Mouse (Mus musculus) limb, embryonic 14.5 days (tissue): Measurements from ENCODE around the gene Camta2. TPM values are rescaled to one million over a fixed set of nuclear protein-coding genes. Genes with fewer than 3 reads are reported as not detected.

ENCODE experiments used
- ATAC-seq: fragments of 200-750 bp; cut with Nextera tagmentation; 2 replicates; pipeline ENCODE4 v1.8.0; 2017; ENCODE audit warnings: low read depth, moderate number of reproducible peaks, moderate TSS enrichment; ENCODE audit not compliant: low FRiP score
- DNase-seq: peaks from one replicate; pipeline ENCODE4 v3.0.0-alpha.2; 2015; ENCODE audit warnings: low spot score
- H3K27ac ChIP-seq: fragments of 300-500 bp; sonication (generic); replicated peaks from 2 replicates; pipeline ENCODE4 v1.5.1; 2014; ENCODE audit warnings: low read depth, mild to moderate bottlenecking, low read length, moderate library complexity, mixed read lengths
- H3K27me3 ChIP-seq: fragments of 300-500 bp; sonication (generic); 2 replicates; pipeline ENCODE4 v1.6.1; 2014; ENCODE audit warnings: low read length, mixed read lengths; ENCODE audit not compliant: control insufficient read depth, insufficient read depth
- H3K36me3 ChIP-seq: fragments of 300-500 bp; sonication (generic); 2 replicates; pipeline ENCODE4 v1.6.1; 2014; ENCODE audit warnings: mild to moderate bottlenecking, low read length, moderate library complexity, mixed read lengths; ENCODE audit not compliant: control insufficient read depth, insufficient read depth
- H3K4me1 ChIP-seq: fragments of 300-500 bp; sonication (generic); 2 replicates; pipeline ENCODE4 v1.6.1; 2014; ENCODE audit warnings: antibody characterized with exemption, low read length, mixed read lengths; ENCODE audit not compliant: control insufficient read depth, insufficient read depth
- H3K4me2 ChIP-seq: fragments of 300-500 bp; sonication (generic); replicated peaks from 2 replicates; pipeline ENCODE4 v1.6.1; 2014; ENCODE audit warnings: low read depth, mild to moderate bottlenecking, low read length, moderate library complexity; ENCODE audit not compliant: severe bottlenecking
- H3K4me3 ChIP-seq: fragments of 300-500 bp; sonication (generic); replicated peaks from 2 replicates; pipeline ENCODE4 v1.5.1; 2014; ENCODE audit warnings: low read length
- H3K9ac ChIP-seq: fragments of 300-500 bp; sonication (generic); 2 replicates; pipeline ENCODE4 v1.6.1; 2014; ENCODE audit warnings: mild to moderate bottlenecking, low read depth, low read length, moderate library complexity; ENCODE audit not compliant: severe bottlenecking
- H3K9me3 ChIP-seq: fragments of 300-500 bp; sonication (generic); 2 replicates; pipeline ENCODE4 v1.6.1; 2016; ENCODE audit warnings: low read length; ENCODE audit not compliant: control insufficient read depth
- POLR2A ChIP-seq: fragments of 200-500 bp; IDR thresholded peaks from 2 replicates; pipeline ENCODE4 v1.8.0; 2012; ENCODE audit warnings: inconsistent platforms, mild to moderate bottlenecking, moderate library complexity, borderline replicate concordance; ENCODE audit not compliant: insufficient read depth, insufficient read length; ENCODE audit errors: extremely low read depth
- WGBS: fragments of 180-500 bp; shearing (Covaris S2); extraction: QIAGEN DNeasy Blood & Tissue Kit; methylation state at CpG from one replicate; pipeline ENCODE4 v1.1.7; 2014; 5-methylcytosine and 5-hydroxymethylcytosine counted together
- polyA plus RNA-seq, 2 experiments: library from polyadenylated mRNA; depleted of rRNA in 1 of 2; stranded (reverse) in 1 of 2; unstranded in 1 of 2; fragments of >200 nt; fragmentation: Nextera tagmentation in 1 of 2; extraction: Ambion mirVana in 1 of 2; gene quantifications; 2 replicates each; pipeline versions ENCODE4 v1.2.1 to v1.2.3; 2012 to 2014

Gene Camta2
- polyA plus RNA-seq, 2 experiments = 14.4 to 20.3 TPM

- Histone ChIP-seq H3K4me3 (no peak overlapping the region), H3K4me2 (no peak overlapping the region)
- DNase-seq = no peak
Measured at GRCm38 (mm10) chr11:70658521-70658920, 29.4 kb downstream of the Camta2 start.

DNA sequence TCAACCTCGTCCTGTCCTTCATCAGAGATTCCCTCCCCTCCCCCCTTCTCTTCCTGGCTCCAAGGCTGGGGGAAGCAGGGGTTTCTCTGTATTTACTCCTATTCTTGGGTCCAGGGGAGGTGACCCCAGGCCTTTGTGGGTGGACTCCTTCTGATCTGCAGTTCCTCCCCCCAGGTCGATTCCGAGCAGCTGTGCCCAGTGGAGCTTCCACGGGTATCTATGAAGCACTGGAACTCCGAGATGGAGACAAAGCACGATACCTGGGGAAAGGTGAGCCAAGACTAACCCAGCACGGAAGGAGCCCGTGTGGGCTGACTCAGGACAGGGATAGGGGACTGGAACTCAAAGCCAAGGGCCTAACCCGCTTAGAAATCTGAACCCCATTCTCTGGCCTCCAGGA, 29.9 kb downstream of the Camta2 start:
- no peak for TF ChIP-seq POLR2A
- Histone ChIP-seq H3K27ac (no peak overlapping the region), H3K4me2 (0 out of 2 replicates have a peak overlapping the region, but pooled peaks have one; percentile 97), H3K36me3 (peaks cover 20% of the 10 kb centered on the region), H3K9ac (0 out of 2 replicates have a peak overlapping the region, but pooled peaks have one; percentile 5), H3K9me3 (no peaks in the 10 kb centered on the region), H3K27me3 (no peaks in the 10 kb centered on the region), H3K4me1 (peaks cover 19% of the 10 kb centered on the region), H3K4me3 (no peak overlapping the region)
- WGBS = 59% methylated on average over 9 of the region's 9 CpGs
- no peak for DNase-seq
- ATAC-seq = no peak

More at GRCm38 (mm10) chr11:70658521-70658920, 29.4 kb downstream of the Camta2 start:
- no peak for ATAC-seq
- WGBS = 72% methylated on average over 5 of the region's 5 CpGs
- H3K9ac ChIP-seq = no peak overlapping the region
- no peaks in the 10 kb centered on the region for H3K9me3 ChIP-seq
- H3K27ac ChIP-seq = no peak overlapping the region
- H3K36me3 ChIP-seq = peaks cover 24% of the 10 kb centered on the region
- H3K27me3 ChIP-seq = no peaks in the 10 kb centered on the region
- no peak for TF ChIP-seq POLR2A
- H3K4me1 ChIP-seq = peaks cover 19% of the 10 kb centered on the region

DNA sequence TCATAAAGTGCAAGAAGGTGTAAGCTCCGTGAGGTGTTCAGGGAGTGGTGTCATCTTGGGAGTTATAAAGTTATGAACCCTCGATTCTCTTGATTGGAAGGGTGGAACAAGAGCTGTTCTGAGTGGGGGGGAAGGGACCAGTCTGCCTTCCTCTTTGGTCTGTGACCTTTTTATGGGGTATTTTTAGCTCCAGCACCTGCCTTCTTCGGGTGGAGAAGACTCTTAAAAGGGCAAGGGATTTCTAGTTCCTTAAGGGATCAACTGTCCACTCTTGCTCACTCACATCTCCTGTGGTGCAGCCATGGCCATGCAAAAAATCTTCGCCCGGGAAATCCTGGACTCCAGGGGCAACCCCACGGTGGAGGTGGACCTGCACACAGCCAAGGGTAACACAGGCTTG, 30.3 kb downstream of the Camta2 start:
- no peak for TF ChIP-seq POLR2A
- H3K9ac ChIP-seq = 0 out of 2 replicates have a peak overlapping the region, but pooled peaks have one; percentile 5
- no peaks in the 10 kb centered on the region for H3K27me3 ChIP-seq
- peaks cover 20% of the 10 kb centered on the region for H3K36me3 ChIP-seq
- peak overlapping the region; percentile 97; the same call in 1 of the 2 replicates for H3K4me2 ChIP-seq
- H3K27ac ChIP-seq = peak overlapping the region; percentile 97; the same call in 1 of the 2 replicates
- peaks cover 22% of the 10 kb centered on the region for H3K4me1 ChIP-seq
- no peak overlapping the region for H3K4me3 ChIP-seq
- DNase-seq (no peak), ATAC-seq (no peak)
- H3K9me3 ChIP-seq = no peaks in the 10 kb centered on the region
- 45% methylated on average over 6 of the region's 6 CpGs for WGBS

DNA sequence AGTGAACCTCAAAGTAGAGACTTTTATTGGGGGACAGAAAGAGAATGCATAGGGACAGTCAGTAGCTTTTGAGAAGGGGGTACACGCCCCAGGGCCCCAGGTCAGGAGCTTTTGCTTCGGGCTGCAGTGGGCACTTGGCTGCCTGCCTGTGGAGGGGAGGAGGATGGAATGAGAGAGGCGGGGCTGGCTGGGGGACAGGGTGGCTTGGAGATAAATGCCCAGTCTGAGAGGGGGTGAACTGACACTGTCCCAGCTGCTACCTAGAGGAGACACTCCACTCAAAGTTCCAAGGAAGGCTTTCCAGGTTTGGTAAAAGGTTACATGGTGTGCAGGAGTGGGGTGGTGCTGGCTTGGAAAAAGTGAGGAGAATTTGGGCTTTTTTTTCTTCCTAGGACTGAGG, 30.9 kb downstream of the Camta2 start, which contains the start of gene Eno3:
Eno3 (plus strand) TSS at position 239 of the 400 bp plus-strand sequence.
- Histone ChIP-seq H3K36me3 (peaks cover 20% of the 10 kb centered on the region), H3K4me1 (peaks cover 23% of the 10 kb centered on the region), H3K4me3 (peak within 1 kb of the TSS; percentile 100), H3K4me2 (peak within 1 kb of the TSS; percentile 97), H3K27me3 (no peaks in the 10 kb centered on the region), H3K9me3 (no peaks in the 10 kb centered on the region), H3K27ac (peak within 1 kb of the TSS; percentile 97), H3K9ac (peak within 1 kb of the TSS; percentile 96)
- ATAC-seq (no peak), DNase-seq (peak; percentile 20)
- no peak for TF ChIP-seq POLR2A
- WGBS = 14% methylated on average over 3 of the region's 3 CpGs

DNA sequence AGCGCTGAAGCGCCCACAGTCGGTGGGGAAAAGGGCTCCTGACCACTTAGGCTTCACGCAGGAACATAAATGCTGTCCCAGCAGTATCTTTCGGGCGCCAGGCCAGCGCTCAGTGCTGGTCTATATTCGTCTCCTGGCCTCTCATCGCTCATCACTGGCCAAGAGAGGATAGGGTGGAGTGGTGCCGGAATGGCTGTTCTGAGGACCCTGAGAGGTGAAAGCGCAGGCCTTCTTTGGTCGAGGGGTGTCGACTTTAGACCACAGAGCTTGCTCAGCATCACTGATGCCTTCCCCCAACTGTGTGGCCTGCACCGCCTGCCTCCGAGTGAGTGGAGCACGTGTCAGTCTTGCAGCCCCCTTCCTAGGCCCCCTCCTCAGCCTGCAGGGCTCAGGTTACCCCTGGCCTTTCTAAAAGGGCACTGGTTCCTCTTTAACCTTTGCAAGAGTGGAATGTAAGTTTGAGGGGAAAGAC, 31.4 kb downstream of the Camta2 start:
- 11% methylated on average over 16 of the region's 16 CpGs for WGBS
- Histone ChIP-seq H3K9ac (peak overlapping the region; percentile 96), H3K27ac (peak overlapping the region; percentile 97), H3K4me2 (peak overlapping the region; percentile 97), H3K4me3 (peak overlapping the region; percentile 100), H3K36me3 (peaks cover 23% of the 10 kb centered on the region), H3K4me1 (peaks cover 23% of the 10 kb centered on the region), H3K27me3 (no peaks in the 10 kb centered on the region), H3K9me3 (no peaks in the 10 kb centered on the region)
- peak; percentile 49 for DNase-seq
- peak; percentile 31; the same call in 1 of the 2 replicates for ATAC-seq
- no peak for TF ChIP-seq POLR2A
